Mouse (Mus musculus): ENCODE results near the gene Pde4b. TPM values are rescaled to one million over a fixed set of nuclear protein-coding genes. Genes with fewer than 3 reads are reported as not detected.

Pde4b gene
- polyA plus RNA-seq, 1 experiment, result 19.0 TPM

DNA sequence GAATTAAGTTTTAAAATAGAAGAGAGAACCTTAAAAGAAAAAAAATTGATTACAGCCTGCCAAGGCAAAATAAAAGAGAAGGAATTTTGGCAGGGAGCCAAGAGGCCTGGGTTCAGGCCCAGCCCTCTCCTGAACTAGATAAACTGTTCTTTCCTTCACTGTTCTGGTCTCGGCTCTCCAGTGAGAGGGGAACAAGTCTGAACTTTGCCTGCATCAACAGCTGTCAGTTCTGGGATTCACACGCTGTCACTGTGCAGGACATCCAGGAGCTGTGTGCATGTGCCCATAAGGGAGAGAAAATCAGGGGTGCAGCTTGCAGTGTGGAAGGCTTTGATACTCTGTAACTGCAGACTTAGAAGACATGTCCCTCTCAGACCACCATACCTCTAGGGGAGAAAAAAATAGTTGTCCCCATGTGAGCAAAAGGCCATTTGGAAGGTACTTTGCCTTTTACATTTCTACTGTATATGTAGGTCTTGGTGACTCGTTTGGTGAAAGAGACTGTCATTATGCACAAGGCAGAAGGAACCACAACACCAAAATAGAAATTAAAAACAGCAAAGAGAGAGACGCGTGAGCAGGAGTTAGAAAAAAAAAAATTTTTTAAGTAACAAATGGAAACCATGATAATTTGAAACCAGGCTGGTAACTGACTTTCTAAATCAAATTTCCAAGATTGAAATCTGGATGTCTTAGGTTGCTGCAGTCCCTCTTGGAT, 352.2 kb downstream of the Pde4b start:
- Histone ChIP-seq H3K4me1 (ENCODE audit: control insufficient read depth, insufficient read depth, low read length) (0 out of 2 replicates have a peak, but pooled peaks cover 2% of the 10 kb centered on the region), H3K4me3 (ENCODE audit: insufficient read depth, low read length) (no peak overlapping the region), H3K27ac (ENCODE audit: insufficient read depth, low read length) (no peak overlapping the region)
- TF ChIP-seq CTCF (IDR thresholded peaks at IDR 0.05; ENCODE audit: borderline replicate concordance, insufficient read depth, low read length) (no peak), POLR2A (IDR thresholded peaks at IDR 0.05; ENCODE audit: low read depth, low read length) (no peak)

DNA sequence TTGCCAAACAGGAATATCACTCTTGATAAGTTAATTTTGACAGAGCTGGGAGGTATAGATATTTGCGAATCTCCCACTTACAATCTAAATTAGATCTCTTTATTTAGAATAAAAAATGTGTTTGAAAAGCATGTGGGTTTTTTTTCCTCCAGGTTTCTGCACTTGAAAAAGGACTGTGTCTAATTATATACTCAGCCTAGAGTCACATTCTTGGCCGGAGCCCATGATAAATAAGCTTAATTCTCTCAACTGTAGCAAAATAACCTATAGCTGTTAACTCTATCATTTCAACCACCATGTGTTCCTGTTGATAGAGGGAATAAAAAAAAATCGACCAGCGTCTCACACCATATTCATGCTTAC, 352.8 kb downstream of the Pde4b start:
- no peak overlapping the region for H3K4me3 ChIP-seq (ENCODE audit: insufficient read depth, low read length)
- TF ChIP-seq CTCF (IDR thresholded peaks at IDR 0.05; ENCODE audit: borderline replicate concordance, insufficient read depth, low read length) (no peak), POLR2A (IDR thresholded peaks at IDR 0.05; ENCODE audit: low read depth, low read length) (no peak)
- H3K27ac ChIP-seq (ENCODE audit: insufficient read depth, low read length), result no peak overlapping the region
- 0 out of 2 replicates have a peak, but pooled peaks cover 2% of the 10 kb centered on the region for H3K4me1 ChIP-seq (ENCODE audit: control insufficient read depth, insufficient read depth, low read length)

- Histone ChIP-seq H3K27ac (ENCODE audit: insufficient read depth, low read length) (no peak overlapping the region), H3K4me1 (ENCODE audit: control insufficient read depth, insufficient read depth, low read length) (0 out of 2 replicates have a peak, but pooled peaks cover 2% of the 10 kb centered on the region), H3K4me3 (ENCODE audit: insufficient read depth, low read length) (no peak overlapping the region)
- no peak for TF ChIP-seq POLR2A (IDR thresholded peaks at IDR 0.05; ENCODE audit: low read depth, low read length)
- no peak for TF ChIP-seq CTCF (IDR thresholded peaks at IDR 0.05; ENCODE audit: borderline replicate concordance, insufficient read depth, low read length)
Observed at GRCm38 (mm10) chr4:102443533-102443932, 356.2 kb downstream of the Pde4b start.

GRCm38 (mm10) chr4:102444501-102444900, 357.2 kb downstream of the Pde4b start:
- TF ChIP-seq CTCF (IDR thresholded peaks at IDR 0.05; ENCODE audit: borderline replicate concordance, insufficient read depth, low read length) (no peak), POLR2A (IDR thresholded peaks at IDR 0.05; ENCODE audit: low read depth, low read length) (no peak)
- Histone ChIP-seq H3K4me1 (ENCODE audit: control insufficient read depth, insufficient read depth, low read length) (0 out of 2 replicates have a peak, but pooled peaks cover under 1% of the 10 kb centered on the region), H3K27ac (ENCODE audit: insufficient read depth, low read length) (no peak overlapping the region), H3K4me3 (ENCODE audit: insufficient read depth, low read length) (no peak overlapping the region)

DNA sequence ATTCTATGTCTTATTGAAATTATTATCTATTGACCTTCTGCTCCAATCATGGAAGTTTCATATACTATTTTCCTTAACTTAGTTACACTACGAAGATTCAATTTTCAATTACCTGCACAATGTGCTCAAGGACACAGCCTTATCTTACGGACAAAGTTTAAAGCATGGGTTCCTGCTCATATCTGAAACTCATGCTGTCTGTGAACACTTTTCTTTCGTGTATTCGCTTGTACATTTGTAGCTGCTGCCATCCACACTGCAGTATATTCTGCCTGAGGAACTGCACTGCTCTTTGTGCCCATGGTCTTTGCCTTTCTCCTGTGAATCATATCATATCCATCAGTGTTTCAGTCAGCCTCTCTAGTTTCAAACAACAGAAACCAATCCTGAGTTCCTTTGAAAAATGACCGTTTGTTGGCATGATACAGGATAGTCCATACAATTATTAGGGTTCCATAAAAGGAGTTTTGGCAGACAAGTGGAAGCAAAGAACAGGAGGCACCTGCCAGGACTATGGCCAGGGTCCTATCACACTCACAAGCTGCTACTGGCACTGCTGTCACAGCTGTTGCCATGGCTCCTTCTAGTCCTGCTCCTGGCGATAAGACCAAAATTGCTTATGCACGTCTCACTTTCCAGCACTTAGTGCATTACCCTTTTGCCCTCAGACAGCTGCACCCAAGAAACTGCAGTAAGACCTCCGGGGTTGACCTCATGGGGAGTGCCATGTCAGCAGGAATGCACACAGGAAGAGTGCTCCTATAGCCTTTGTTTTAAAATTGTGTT, 359.0 kb downstream of the Pde4b start:
- Histone ChIP-seq H3K4me3 (ENCODE audit: insufficient read depth, low read length) (no peak overlapping the region), H3K4me1 (ENCODE audit: control insufficient read depth, insufficient read depth, low read length) (no peaks in the 10 kb centered on the region), H3K27ac (ENCODE audit: insufficient read depth, low read length) (no peak overlapping the region)
- TF ChIP-seq POLR2A (IDR thresholded peaks at IDR 0.05; ENCODE audit: low read depth, low read length), result no peak

DNA sequence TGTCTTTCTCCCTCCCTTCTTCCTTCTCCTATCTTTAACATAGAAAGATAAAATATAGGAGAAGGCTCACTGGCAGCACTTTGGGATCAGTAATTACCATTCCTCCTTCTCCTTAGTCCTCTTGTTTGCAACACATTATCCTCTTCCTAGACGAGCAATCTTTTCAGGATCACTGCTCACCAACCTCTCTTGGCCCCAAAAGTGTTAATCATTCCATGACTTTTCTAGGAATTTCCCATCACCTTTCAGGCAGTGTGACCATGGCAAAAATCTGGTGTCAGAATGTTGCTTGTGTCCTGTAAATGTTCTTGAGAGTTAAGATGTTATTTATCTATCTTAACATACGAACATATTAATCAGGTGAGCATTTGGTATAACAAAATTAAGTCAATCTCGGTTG, 369.1 kb downstream of the Pde4b start:
- Histone ChIP-seq H3K4me1 (ENCODE audit: control insufficient read depth, insufficient read depth, low read length) (no peaks in the 10 kb centered on the region), H3K27ac (ENCODE audit: insufficient read depth, low read length) (no peak overlapping the region), H3K4me3 (ENCODE audit: insufficient read depth, low read length) (no peak overlapping the region)
- TF ChIP-seq CTCF (IDR thresholded peaks at IDR 0.05; ENCODE audit: borderline replicate concordance, insufficient read depth, low read length) (no peak), POLR2A (IDR thresholded peaks at IDR 0.05; ENCODE audit: low read depth, low read length) (no peak)

DNA sequence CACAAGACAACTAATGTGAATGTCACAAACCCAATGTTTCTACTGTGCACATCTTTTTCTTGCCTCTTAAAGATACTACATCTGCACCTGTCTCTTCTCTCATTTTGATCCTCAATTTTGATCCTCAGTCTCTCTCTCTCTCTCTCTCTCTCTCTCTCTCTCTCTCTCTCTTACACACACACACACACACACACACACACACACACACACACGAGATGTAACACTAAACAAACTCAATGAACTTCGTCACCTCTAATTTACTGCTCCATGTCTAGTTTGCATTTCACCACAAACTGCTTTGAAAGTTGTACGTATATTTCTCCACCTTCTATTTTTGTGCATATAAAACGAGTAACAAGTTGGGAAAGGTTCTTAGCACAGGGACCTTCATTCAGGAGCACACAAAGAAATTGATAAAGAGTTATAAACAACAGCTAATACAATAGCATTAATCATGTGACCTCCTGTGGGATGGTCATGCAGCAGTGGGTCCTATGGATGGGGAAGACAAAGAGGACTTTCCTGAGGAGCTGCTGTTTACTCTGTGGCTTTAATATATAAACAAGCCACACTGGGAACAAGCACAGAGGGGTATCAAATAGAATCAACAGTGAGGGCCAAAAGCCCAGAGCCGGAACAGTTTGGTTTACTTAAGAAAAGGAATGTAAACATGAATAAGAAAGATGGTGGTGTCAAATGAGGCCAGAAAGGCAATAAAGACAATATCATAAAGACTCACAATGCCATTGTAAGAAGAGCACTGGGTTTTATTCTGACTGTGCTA, 372.1 kb downstream of the Pde4b start:
- Histone ChIP-seq H3K4me3 (ENCODE audit: insufficient read depth, low read length) (no peak overlapping the region), H3K4me1 (ENCODE audit: control insufficient read depth, insufficient read depth, low read length) (no peaks in the 10 kb centered on the region), H3K27ac (ENCODE audit: insufficient read depth, low read length) (no peak overlapping the region)
- no peak for TF ChIP-seq POLR2A (IDR thresholded peaks at IDR 0.05; ENCODE audit: low read depth, low read length)
- no peak for TF ChIP-seq CTCF (IDR thresholded peaks at IDR 0.05; ENCODE audit: borderline replicate concordance, insufficient read depth, low read length)

GRCm38 (mm10) chr4:102478104-102478503, 390.8 kb downstream of the Pde4b start:
- no peak for TF ChIP-seq CTCF (IDR thresholded peaks at IDR 0.05; ENCODE audit: borderline replicate concordance, insufficient read depth, low read length)
- no peaks in the 10 kb centered on the region for H3K4me1 ChIP-seq (ENCODE audit: control insufficient read depth, insufficient read depth, low read length)
- H3K27ac ChIP-seq (ENCODE audit: insufficient read depth, low read length), result no peak overlapping the region
- H3K4me3 ChIP-seq (ENCODE audit: insufficient read depth, low read length), result no peak overlapping the region

DNA sequence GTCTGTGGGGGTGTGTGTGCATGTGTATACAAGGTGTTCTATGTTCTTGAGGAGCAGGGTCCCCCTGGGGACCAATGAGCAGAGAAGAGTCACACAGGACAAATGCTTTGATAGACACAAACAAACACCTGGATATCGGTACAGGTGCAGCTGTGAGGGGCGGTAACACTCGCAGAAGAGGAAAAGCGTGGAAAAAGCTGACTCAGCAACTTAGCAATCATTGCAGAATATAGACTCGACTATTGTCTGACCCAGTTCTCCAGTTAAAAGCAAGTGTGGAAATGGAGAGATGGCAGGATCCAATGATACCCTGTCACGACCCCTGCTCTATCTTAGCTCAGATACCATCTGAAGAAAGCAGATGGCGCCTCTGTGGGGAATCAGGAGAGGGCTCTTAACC, 391.5 kb downstream of the Pde4b start:
- Histone ChIP-seq H3K27ac (ENCODE audit: insufficient read depth, low read length) (no peak overlapping the region), H3K4me1 (ENCODE audit: control insufficient read depth, insufficient read depth, low read length) (no peaks in the 10 kb centered on the region), H3K4me3 (ENCODE audit: insufficient read depth, low read length) (no peak overlapping the region)
- TF ChIP-seq CTCF (IDR thresholded peaks at IDR 0.05; ENCODE audit: borderline replicate concordance, insufficient read depth, low read length), result no peak
- TF ChIP-seq POLR2A (IDR thresholded peaks at IDR 0.05; ENCODE audit: low read depth, low read length), result no peak
